Mouse (Mus musculus) adrenal gland, postnatal 0 days (tissue): Measurements from ENCODE around the gene Asf1a. TPM values are rescaled to one million over a fixed set of nuclear protein-coding genes. Genes with fewer than 3 reads are reported as not detected.

Experiments used
- polyA plus RNA-seq: library from polyadenylated mRNA; unstranded; fragments of >200 nt; fragmentation: Nextera tagmentation; extraction: Ambion mirVana; gene quantifications from 2 replicates; pipeline ENCODE4 v1.2.1, GENCODE M21; 2015

Gene Asf1a
- 97.1 and 102 TPM in 2 replicates for polyA plus RNA-seq

DNA sequence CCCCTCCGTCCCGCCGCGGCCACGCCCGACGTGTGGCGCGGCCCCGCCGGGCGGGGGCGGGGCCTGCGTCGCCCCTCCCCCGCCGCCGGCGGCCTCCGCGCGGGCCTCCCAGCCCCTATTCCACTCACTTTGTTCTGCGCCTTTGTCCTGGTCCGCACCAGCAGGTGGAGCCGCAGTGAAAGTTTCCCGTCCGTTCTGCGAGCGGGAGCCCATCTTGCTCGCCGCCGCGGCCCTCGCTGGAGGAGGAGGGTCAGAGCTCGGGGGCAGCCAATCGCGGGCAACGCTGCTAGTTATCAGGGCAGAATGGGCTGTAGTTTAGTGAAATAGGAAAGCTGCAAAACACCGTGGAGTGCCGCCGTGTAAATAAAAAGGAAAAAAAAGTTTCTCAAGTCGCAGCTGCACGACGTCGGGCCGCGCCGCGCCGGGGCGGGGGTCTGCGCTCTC is at the start of gene Asf1a:
TSS of gene Asf1a (plus strand) at position 81 of the 444 bp plus-strand sequence.

DNA sequence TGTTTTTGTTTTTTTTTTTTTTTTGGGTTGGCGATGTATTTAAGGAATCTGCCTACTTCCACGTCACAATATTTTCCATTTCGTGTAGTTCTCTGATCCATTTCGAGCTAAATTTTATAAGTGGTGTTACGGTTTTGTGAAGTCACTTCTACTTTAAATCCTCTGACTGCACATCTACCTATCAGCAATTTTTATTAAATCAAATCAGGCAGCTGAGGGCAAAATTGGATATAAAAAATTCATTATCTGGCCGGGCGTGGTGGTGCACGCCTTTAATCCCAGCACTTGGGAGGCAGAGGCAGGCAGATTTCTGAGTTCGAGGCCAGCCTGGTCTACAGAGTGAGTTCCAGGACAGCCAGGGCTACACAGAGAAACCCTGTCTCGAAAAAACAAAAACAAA is 33.8 kb downstream of the Asf1a start, which contains the start of gene Mcm9:
TSS of gene Mcm9 (minus strand) at position 101 of the 400 bp plus-strand sequence.

Other genes starting within 250 kb of the Asf1a start
- 2.3 and 3.1 TPM in 2 replicates for gene Cep85l, start 216.8 kb upstream of the Asf1a start, polyA plus RNA-seq
- 5.7 and 8.7 TPM in 2 replicates for gene Mcm9, start 33.7 kb downstream of the Asf1a start, polyA plus RNA-seq
- gene Fam184a, start 154.4 kb downstream of the Asf1a start, polyA plus RNA-seq: 2.1 and 3.4 TPM in 2 replicates